Mouse (Mus musculus) embryonic fibroblast, embryonic 13.5 days (primary cell): ENCODE results near the gene Glcci1.

Experiments
- CTCF ChIP-seq: IDR thresholded peaks from 2 replicates; pipeline ENCODE4 v1.5.1; 2011; ENCODE audit warnings: mild to moderate bottlenecking, control low read depth, low read length, moderate library complexity, borderline replicate concordance; ENCODE audit not compliant: insufficient read depth
- POLR2A ChIP-seq: IDR thresholded peaks from 2 replicates; pipeline ENCODE4 v1.6.1; 2011; ENCODE audit warnings: low read depth, mild to moderate bottlenecking, control low read depth, low read length, moderate library complexity

GRCm38 (mm10) chr6:8631362-8631761, 122.0 kb downstream of the Glcci1 start:
- no peak for TF ChIP-seq CTCF
- no peak for TF ChIP-seq POLR2A
